Mouse (Mus musculus) midbrain, postnatal 0 days (tissue): ENCODE results near the gene Ppp4r1. TPM values are rescaled to one million over a fixed set of nuclear protein-coding genes. Genes with fewer than 3 reads are reported as not detected.

Source experiments
- ATAC-seq: fragments of 200-750 bp; cut with Nextera tagmentation; 2 replicates; pipeline ENCODE4 v1.8.0; 2017; ENCODE audit warnings: moderate number of reproducible peaks, mild to moderate bottlenecking, moderate TSS enrichment, moderate library complexity; ENCODE audit not compliant: low FRiP score
- DNase-seq: peaks from one replicate; pipeline ENCODE4 v3.0.0-alpha.2; 2015; ENCODE audit warnings: low spot score
- H3K27ac ChIP-seq: fragments of 300-500 bp; sonication (generic); 2 replicates; pipeline ENCODE4 v1.5.1; 2014; ENCODE audit warnings: low read depth, mild to moderate bottlenecking, low read length, mixed read lengths
- H3K27me3 ChIP-seq: fragments of 300-500 bp; sonication (generic); 2 replicates; pipeline ENCODE4 v1.6.1; 2014; ENCODE audit warnings: low read length, control low read depth, mixed read lengths; ENCODE audit not compliant: insufficient read depth
- H3K36me3 ChIP-seq: fragments of 300-500 bp; sonication (generic); 2 replicates; pipeline ENCODE4 v1.6.1; 2014; ENCODE audit warnings: low read length, control low read depth, mixed read lengths; ENCODE audit not compliant: insufficient read depth
- H3K4me1 ChIP-seq: fragments of 300-500 bp; sonication (generic); 2 replicates; pipeline ENCODE4 v1.6.1; 2014; ENCODE audit warnings: mild to moderate bottlenecking, control low read depth, antibody characterized with exemption, low read length, mixed read lengths; ENCODE audit not compliant: insufficient read depth
- H3K4me2 ChIP-seq: fragments of 300-500 bp; sonication (generic); 2 replicates; pipeline ENCODE4 v1.6.1; 2014; ENCODE audit warnings: low read depth, mild to moderate bottlenecking, low read length, mixed read lengths; ENCODE audit not compliant: poor library complexity, severe bottlenecking
- H3K4me3 ChIP-seq: fragments of 300-500 bp; sonication (generic); 2 replicates; pipeline ENCODE4 v1.5.1; 2014; ENCODE audit warnings: low read depth, mild to moderate bottlenecking, low read length, moderate library complexity
- H3K9ac ChIP-seq: fragments of 300-500 bp; sonication (generic); replicated peaks from 2 replicates; pipeline ENCODE4 v1.6.1; 2014; ENCODE audit warnings: mild to moderate bottlenecking, low read length, moderate library complexity, mixed read lengths; ENCODE audit not compliant: poor library complexity, severe bottlenecking
- H3K9me3 ChIP-seq: fragments of 300-500 bp; sonication (generic); 2 replicates; pipeline ENCODE4 v1.6.1; 2016; ENCODE audit warnings: low read length, control low read depth
- CTCF ChIP-seq: IDR thresholded peaks from 2 replicates; pipeline ENCODE4 v1.5.1; 2016; ENCODE audit warnings: antibody characterized with exemption, mild to moderate bottlenecking
- WGBS: fragments of 180-500 bp; shearing (Covaris S2); extraction: QIAGEN DNeasy Blood & Tissue Kit; methylation state at CpG from one replicate; pipeline ENCODE4 v1.1.7; 2014; 5-methylcytosine and 5-hydroxymethylcytosine counted together
- polyA plus RNA-seq: library from polyadenylated mRNA; unstranded; fragments of >200 nt; fragmentation: Nextera tagmentation; extraction: Ambion mirVana; gene quantifications from 2 replicates; pipeline ENCODE4 v1.2.1, GENCODE M21; 2015
- total RNA-seq: library from RNA; depleted of rRNA; stranded (reverse); fragments of >200 nt; gene quantifications from 2 replicates; pipeline ENCODE4 v1.2.3, GENCODE M21; 2014

Gene Ppp4r1
- total and polyA plus RNA-seq, 2 experiments from 2014 or later = 28.6 to 45.6 TPM

DNA sequence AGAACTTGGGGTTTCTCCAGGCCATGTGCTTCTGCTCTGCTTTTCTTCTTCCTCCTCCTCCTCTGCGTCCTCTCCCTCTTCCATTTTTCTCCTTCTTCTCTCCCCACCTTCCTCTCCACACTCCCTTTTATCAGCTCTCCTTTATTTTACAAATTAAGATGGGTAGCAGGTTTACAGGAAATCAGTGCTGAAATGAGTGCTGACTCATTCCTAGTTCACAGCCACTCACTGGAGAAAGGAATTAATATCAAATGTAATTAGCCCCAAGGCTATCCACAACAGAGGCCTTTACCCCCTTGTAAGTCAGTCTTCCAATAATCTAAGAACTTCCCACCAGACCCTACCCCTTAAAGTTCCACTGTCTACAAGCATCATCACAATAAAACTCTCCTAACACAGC lies 6.1 kb upstream of the Ppp4r1 start:
- Histone ChIP-seq H3K27me3 (no peaks in the 10 kb centered on the region), H3K9ac (no peak overlapping the region), H3K27ac (no peak overlapping the region), H3K4me2 (no peak overlapping the region), H3K36me3 (no peaks in the 10 kb centered on the region), H3K4me3 (no peak overlapping the region), H3K4me1 (peaks cover 3% of the 10 kb centered on the region; the same call in 1 of the 2 replicates), H3K9me3 (no peaks in the 10 kb centered on the region)
- no peak for TF ChIP-seq CTCF
- WGBS = 74% methylated on average over 1 of the region's 1 CpGs
- DNase-seq (no peak), ATAC-seq (no peak)

GRCm38 (mm10) chr17:65777461-65777860 lies 4.9 kb upstream of the Ppp4r1 start:
- no peaks in the 10 kb centered on the region for H3K9me3 ChIP-seq
- no peaks in the 10 kb centered on the region for H3K4me1 ChIP-seq
- H3K4me3 ChIP-seq = no peak overlapping the region
- H3K27me3 ChIP-seq = no peaks in the 10 kb centered on the region
- TF ChIP-seq CTCF = no peak
- DNase-seq = no peak
- 92% methylated on average over 4 of the region's 4 CpGs for WGBS
- ATAC-seq = no peak
- no peak overlapping the region for H3K4me2 ChIP-seq
- no peaks in the 10 kb centered on the region for H3K36me3 ChIP-seq
- H3K9ac ChIP-seq = no peak overlapping the region
- no peak overlapping the region for H3K27ac ChIP-seq

- Histone ChIP-seq H3K27ac (no peak overlapping the region), H3K9me3 (no peaks in the 10 kb centered on the region), H3K27me3 (no peaks in the 10 kb centered on the region), H3K4me1 (peaks cover 6% of the 10 kb centered on the region), H3K36me3 (no peaks in the 10 kb centered on the region), H3K4me3 (no peak overlapping the region), H3K4me2 (no peak overlapping the region), H3K9ac (no peak overlapping the region)
- ATAC-seq = no peak
- no peak for TF ChIP-seq CTCF
- no peak for DNase-seq
- 81% methylated on average over 2 of the region's 2 CpGs for WGBS
These were observed 1.4 kb upstream of the Ppp4r1 start for GRCm38 (mm10) chr17:65780970-65781369.

DNA sequence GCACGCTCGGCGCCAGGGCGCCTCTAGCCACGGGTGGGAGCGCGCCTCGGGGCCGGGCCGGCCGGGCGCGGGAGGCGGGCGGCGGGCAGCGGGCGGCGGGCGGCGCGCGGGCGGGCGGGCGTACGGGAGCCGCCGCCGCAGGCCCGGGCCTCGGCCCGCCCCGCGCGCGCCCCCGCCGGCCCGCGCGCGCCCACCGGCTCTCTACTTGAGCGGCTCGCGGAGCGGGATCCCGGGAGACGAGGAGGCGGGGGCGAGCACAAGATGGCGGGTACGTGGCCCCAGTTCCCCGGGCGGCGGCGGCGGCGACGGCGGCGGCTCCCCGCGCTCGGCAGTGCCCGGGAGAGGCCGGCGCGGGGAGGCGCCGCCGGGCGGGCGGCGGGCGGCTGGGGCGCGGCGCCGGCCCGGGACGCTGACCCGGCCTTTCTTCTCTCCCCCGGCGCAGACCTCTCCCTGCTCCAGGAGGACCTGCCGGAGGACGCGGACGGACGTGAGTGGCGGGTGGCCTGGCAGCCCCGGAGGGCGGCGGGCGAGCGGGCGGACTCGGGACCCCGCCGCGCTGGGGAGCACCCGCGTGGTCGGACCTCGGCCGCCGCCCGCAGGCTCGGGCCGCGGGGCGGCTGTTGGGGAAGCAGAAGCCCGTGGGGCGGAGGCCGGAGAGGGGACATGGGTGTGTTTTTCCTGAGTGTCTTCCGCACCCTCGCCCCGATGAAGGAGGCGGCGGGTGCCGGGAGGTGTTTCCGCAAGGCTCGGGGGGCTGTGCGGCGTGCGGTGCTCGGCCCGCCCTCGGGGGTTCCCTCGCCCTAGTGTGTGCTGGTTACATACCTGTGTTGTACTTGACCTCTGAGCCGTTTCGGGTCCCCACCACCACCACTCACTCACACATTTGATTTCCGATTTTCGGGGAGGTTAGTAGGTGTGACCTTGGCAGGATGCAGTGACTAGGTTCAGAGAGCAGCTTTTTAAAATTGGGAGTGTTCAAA lies 1.1 kb downstream of the Ppp4r1 start:
- H3K4me1 ChIP-seq = peaks cover 6% of the 10 kb centered on the region
- no peaks in the 10 kb centered on the region for H3K36me3 ChIP-seq
- H3K4me2 ChIP-seq = peak overlapping the region; percentile 69
- peak overlapping the region; percentile 98 for H3K9ac ChIP-seq
- TF ChIP-seq CTCF = no peak
- peak overlapping the region; percentile 98 for H3K27ac ChIP-seq
- DNase-seq (peak; percentile 84), ATAC-seq (peak; percentile 79)
- peak overlapping the region; percentile 98 for H3K4me3 ChIP-seq
- under 1% methylated on average over 45 of the region's 135 CpGs for WGBS
- no peaks in the 10 kb centered on the region for H3K27me3 ChIP-seq
- H3K9me3 ChIP-seq = no peaks in the 10 kb centered on the region

DNA sequence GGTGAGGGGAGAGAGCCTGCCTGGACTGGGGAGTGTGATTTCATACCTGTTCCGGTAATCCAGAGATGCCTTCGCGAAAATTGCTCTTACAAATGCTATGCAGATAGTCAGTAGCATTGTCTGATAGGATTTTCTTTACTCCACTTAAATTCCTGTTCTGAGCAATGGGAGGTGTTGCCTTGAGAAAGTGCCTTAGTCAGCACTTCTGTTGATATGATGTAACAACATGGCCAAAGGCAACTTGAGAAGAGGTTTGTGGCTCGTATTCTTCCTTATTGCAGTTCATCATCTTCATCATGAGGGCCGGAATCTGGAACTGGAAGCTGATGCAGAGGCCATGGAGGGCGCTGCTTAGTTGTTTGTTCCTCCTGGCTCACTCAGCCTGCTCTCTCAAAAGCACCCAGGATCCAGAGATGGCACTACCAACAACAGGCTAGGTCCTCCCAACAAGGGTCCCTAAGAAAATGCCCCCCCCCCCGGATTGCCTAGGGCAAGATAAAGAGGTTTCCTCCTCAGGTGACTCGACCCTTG lies 2.3 kb downstream of the Ppp4r1 start:
- no peak overlapping the region for H3K27ac ChIP-seq
- no peaks in the 10 kb centered on the region for H3K27me3 ChIP-seq
- no peaks in the 10 kb centered on the region for H3K9me3 ChIP-seq
- no peak for DNase-seq
- peaks cover 6% of the 10 kb centered on the region for H3K4me1 ChIP-seq
- H3K9ac ChIP-seq = peak overlapping the region; percentile 20; the same call in 1 of the 2 replicates
- H3K4me3 ChIP-seq = peak overlapping the region; percentile 98
- 62% methylated on average over 8 of the region's 8 CpGs for WGBS
- H3K36me3 ChIP-seq = no peaks in the 10 kb centered on the region
- no peak for TF ChIP-seq CTCF
- ATAC-seq = no peak
- H3K4me2 ChIP-seq = peak overlapping the region; percentile 69

GRCm38 (mm10) chr17:65785707-65786106 lies 3.3 kb downstream of the Ppp4r1 start:
- H3K9ac ChIP-seq = no peak overlapping the region
- DNase-seq (no peak), ATAC-seq (no peak)
- no peak overlapping the region for H3K4me2 ChIP-seq
- no peak overlapping the region for H3K4me3 ChIP-seq
- no peaks in the 10 kb centered on the region for H3K27me3 ChIP-seq
- no peak for TF ChIP-seq CTCF
- no peak overlapping the region for H3K27ac ChIP-seq
- H3K9me3 ChIP-seq = no peaks in the 10 kb centered on the region
- H3K4me1 ChIP-seq = peaks cover 6% of the 10 kb centered on the region
- H3K36me3 ChIP-seq = no peaks in the 10 kb centered on the region
